Mouse (Mus musculus) c-Kit-positive CD71-negative TER-119-negative erythroid progenitor cells, embryonic 14.5 days (primary cell): Measurements from ENCODE around the gene Vmn1r101.
"Not testable (repeated sequence)": the region's sequence is repeated elsewhere in the genome, so short reads cannot be mapped to it uniquely, and the experiment has no call there.

Experiments used
- DNase-seq: peaks from one replicate; pipeline ENCODE4 v3.0.0-alpha.2; 2013; ENCODE audit warnings: low read depth

Vmn1r101 gene

DNA sequence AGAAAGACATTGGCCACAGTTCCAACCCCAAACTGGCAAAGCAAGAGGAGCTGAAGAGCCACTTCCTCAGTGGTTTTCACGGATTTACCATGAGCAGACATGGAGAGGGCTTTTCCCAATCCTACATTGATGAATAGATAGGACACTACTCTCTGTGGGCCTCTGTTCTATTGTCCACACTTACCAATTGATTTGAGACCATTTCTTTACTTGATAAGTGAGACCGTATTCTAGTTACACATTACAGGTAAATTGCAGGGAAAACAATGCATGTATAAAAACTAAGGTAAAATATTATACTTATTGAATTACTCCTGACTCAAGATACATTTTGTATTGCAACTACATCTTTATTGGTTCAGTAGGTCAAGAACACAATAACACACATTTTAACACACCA, at the start of gene Vmn1r101:
Vmn1r101 (minus strand) TSS at position 101 of the 400 bp plus-strand sequence.
- DNase-seq = not testable (repeated sequence)

DNA sequence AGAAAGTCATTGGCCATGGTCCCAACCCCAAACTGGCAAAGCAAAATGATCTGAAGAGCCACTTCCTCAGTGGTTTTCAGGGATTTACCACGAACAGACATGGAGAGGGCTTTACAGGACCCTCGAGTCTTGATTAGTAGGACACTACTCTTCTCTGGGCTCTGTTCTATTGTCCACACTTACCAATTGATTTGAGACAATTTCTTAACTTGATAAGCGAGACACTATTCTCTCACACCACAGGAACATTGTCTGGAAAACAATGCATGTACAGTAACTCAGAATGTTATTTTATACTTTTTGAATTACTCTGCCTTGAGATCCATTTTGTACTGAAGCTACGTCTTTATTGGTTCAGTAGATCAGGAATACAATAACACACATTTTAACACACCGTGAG, 32.4 kb upstream of the Vmn1r101 start, which contains the start of gene Gm10670:
Gm10670 (minus strand) TSS at position 101 of the 400 bp plus-strand sequence.
- DNase-seq = not testable (repeated sequence)

DNA sequence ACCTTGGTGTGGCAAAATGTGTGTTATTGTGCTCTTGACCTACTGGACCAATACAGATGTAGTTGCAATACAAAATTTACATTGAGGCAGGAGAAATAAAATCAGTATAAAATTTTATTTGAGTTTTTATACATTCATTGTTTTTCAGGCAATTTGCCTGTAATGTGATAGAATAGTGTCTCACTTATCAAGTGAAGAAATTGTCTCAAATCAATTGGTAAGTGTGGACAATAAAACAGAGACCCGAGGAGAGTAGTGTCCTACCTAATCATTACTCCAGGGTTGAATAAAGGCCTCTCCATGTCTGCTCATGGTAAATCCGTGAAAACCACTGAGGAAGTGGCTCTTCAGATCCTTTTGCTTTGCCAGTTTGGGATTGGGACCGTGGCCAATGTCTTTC, 24.8 kb downstream of the Vmn1r101 start, which contains the start of gene Vmn1r100:
Vmn1r100 (plus strand) TSS at position 301 of the 400 bp plus-strand sequence.
- DNase-seq = not testable (repeated sequence)
